9 mouse cellular contexts compared by ENCODE assay signal in genomic region chr17:75087296-75087941, GRCm38 (mm10).
DNase-seq lines count a peak whose midpoint lies in the region; ATAC-seq and TF ChIP-seq lines count a peak whose summit lies in the region.
"Had no signal": no experiment of that assay in that cellular context is flagged by ENCODE, and none has a peak within 500 bp of the region (broad histone marks: within the 10 kb centered on the region; RNA-seq: fewer than 3 reads in every experiment).

No protein-coding gene starts in this region.

- peak overlapping the region; percentile 63; the same call in 1 of the 2 replicates for H3K27ac ChIP-seq in limb, embryonic 14.5 days (replicated peaks; ENCODE audit: low read depth, low read length)
- H3K27ac ChIP-seq: neural tube, embryonic 12.5 days had no signal

- WGBS in limb, embryonic 14.5 days = 21% methylated on average over 10 of the region's 10 CpGs

- intact Hi-C loops in heart, postnatal 10 days (cut with DNase I) = loop anchor here (1.0 to 10.0 kb wide), 5 partner anchors 71 to 450 kb away; no protein-coding TSS in a partner anchor

- H3K9ac ChIP-seq in limb, embryonic 14.5 days (ENCODE audit: low read depth, low read length, severe bottlenecking) = no peak overlapping the region
- H3K9ac ChIP-seq: neural tube, embryonic 12.5 days had no signal

- peak; percentile 27 for DNase-seq in adrenal gland, postnatal 10 days
- no peak for DNase-seq in adrenal gland, postnatal 4 days (ENCODE audit: low spot score in 2 of 2)
- peak; percentile 36 to 43 for DNase-seq in right cerebral cortex, postnatal 10 days (ENCODE audit: low spot score in 2 of 2)
- no peak for DNase-seq in right cerebral cortex, postnatal 4 days
- DNase-seq in heart, postnatal 10 days = peak; percentile 59 to 67
- DNase-seq in limb, embryonic 14.5 days (ENCODE audit: low spot score) = peak; percentile 81
- peak; percentile 62 for DNase-seq in retina, postnatal 1 day
- DNase-seq in testis, postnatal 14 days (ENCODE audit: low spot score) = no peak

- H3K27me3 ChIP-seq in limb, embryonic 14.5 days (ENCODE audit: control insufficient read depth, insufficient read depth, low read length) = no peaks in the 10 kb centered on the region
- H3K27me3 ChIP-seq: neural tube, embryonic 12.5 days had no signal

- peaks cover 12% of the 10 kb centered on the region for H3K4me1 ChIP-seq in limb, embryonic 14.5 days (ENCODE audit: control insufficient read depth, insufficient read depth, low read length)
- H3K4me1 ChIP-seq: neural tube, embryonic 12.5 days had no signal

- H3K9me3 ChIP-seq in limb, embryonic 14.5 days (ENCODE audit: control insufficient read depth, low read length) = no peaks in the 10 kb centered on the region
- H3K9me3 ChIP-seq: neural tube, embryonic 12.5 days had no signal

- no peaks in the 10 kb centered on the region for H3K36me3 ChIP-seq in limb, embryonic 14.5 days (ENCODE audit: control insufficient read depth, insufficient read depth, low read length)
- H3K36me3 ChIP-seq: neural tube, embryonic 12.5 days had no signal

- peak; percentile 64 for ATAC-seq in limb, embryonic 14.5 days (ENCODE audit: low FRiP score, low read depth)

- H3K4me3 ChIP-seq in limb, embryonic 14.5 days (replicated peaks; ENCODE audit: low read length) = no peak overlapping the region
- H3K4me3 ChIP-seq: neural tube, embryonic 12.5 days had no signal

- peak overlapping the region; percentile 11; the same call in 1 of the 2 replicates for H3K4me2 ChIP-seq in limb, embryonic 14.5 days (replicated peaks; ENCODE audit: low read depth, low read length, severe bottlenecking)
- H3K4me2 ChIP-seq: neural tube, embryonic 12.5 days had no signal

- no peak for TF ChIP-seq POLR2A in limb, embryonic 14.5 days (IDR thresholded peaks at IDR 0.05; ENCODE audit: borderline replicate concordance, extremely low read depth, insufficient read depth, insufficient read length)

Comparison
In these comparisons a context has a peak if more than half of its experiments do, and no peak if none do; other contexts are left out.
1. DNase-seq: peak in adrenal gland, postnatal 10 days (single experiment), right cerebral cortex, postnatal 10 days (2 of 2), heart, postnatal 10 days (2 of 2), limb, embryonic 14.5 days (single experiment) and retina, postnatal 1 day (single experiment); none in adrenal gland, postnatal 4 days (0 of 2), right cerebral cortex, postnatal 4 days (single experiment) and testis, postnatal 14 days (single experiment).